Mouse (Mus musculus) liver, embryonic 15.5 days (tissue): Measurements from ENCODE around the gene Opa3. TPM values are rescaled to one million over a fixed set of nuclear protein-coding genes. Genes with fewer than 3 reads are reported as not detected.

ENCODE experiments used
- ATAC-seq: fragments of 200-750 bp; cut with Nextera tagmentation; 2 replicates; pipeline ENCODE4 v1.8.0; 2017; ENCODE audit warnings: moderate number of reproducible peaks, mild to moderate bottlenecking, moderate library complexity; ENCODE audit not compliant: insufficient read depth
- H3K27ac ChIP-seq: fragments of 300-500 bp; sonication (generic); replicated peaks from 2 replicates; pipeline ENCODE4 v1.5.1; 2015; ENCODE audit warnings: mild to moderate bottlenecking, inconsistent platforms
- H3K27me3 ChIP-seq: fragments of 300-500 bp; sonication (generic); 2 replicates; pipeline ENCODE4 v1.6.1; 2015; ENCODE audit warnings: mild to moderate bottlenecking, inconsistent platforms
- H3K36me3 ChIP-seq: fragments of 300-500 bp; sonication (generic); replicated peaks from 2 replicates; pipeline ENCODE4 v1.6.1; 2015; ENCODE audit warnings: moderate library complexity, mild to moderate bottlenecking, inconsistent platforms
- H3K4me1 ChIP-seq: fragments of 300-500 bp; sonication (generic); replicated peaks from 2 replicates; pipeline ENCODE4 v1.6.1; 2015; ENCODE audit warnings: inconsistent platforms
- H3K4me2 ChIP-seq: fragments of 300-500 bp; sonication (generic); 2 replicates; pipeline ENCODE4 v1.6.1; 2015; ENCODE audit warnings: moderate library complexity, mild to moderate bottlenecking, inconsistent platforms
- H3K4me3 ChIP-seq: fragments of 300-500 bp; sonication (generic); replicated peaks from 2 replicates; pipeline ENCODE4 v1.5.1; 2015; ENCODE audit warnings: mild to moderate bottlenecking, inconsistent platforms
- H3K9ac ChIP-seq: fragments of 300-500 bp; sonication (generic); 2 replicates; pipeline ENCODE4 v1.6.1; 2015; ENCODE audit warnings: moderate library complexity, mild to moderate bottlenecking, inconsistent platforms
- H3K9me3 ChIP-seq: fragments of 300-500 bp; sonication (generic); replicated peaks from 2 replicates; pipeline ENCODE4 v1.6.1; 2016; ENCODE audit warnings: inconsistent platforms
- WGBS: fragments of 180-500 bp; shearing (Covaris S2); methylation state at CpG from one replicate; pipeline ENCODE4 v1.1.7; 2015; ENCODE audit warnings: mixed read lengths; ENCODE audit not compliant: insufficient replicate concordance; 5-methylcytosine and 5-hydroxymethylcytosine counted together
- polyA plus RNA-seq: library from polyadenylated mRNA; unstranded; fragments of >200 nt; fragmentation: Nextera tagmentation; extraction: Ambion mirVana; gene quantifications from 2 replicates; pipeline ENCODE4 v1.2.1, GENCODE M21; 2015

Gene Opa3
- polyA plus RNA-seq: 15.3 and 16.0 TPM in 2 replicates

- ATAC-seq: peak; percentile 88
- H3K27ac ChIP-seq: peak within 1 kb of the TSS; percentile 100
- peaks cover 15% of the 10 kb centered on the region for H3K36me3 ChIP-seq
- H3K4me1 ChIP-seq: peaks cover 74% of the 10 kb centered on the region
- H3K4me2 ChIP-seq: peak within 1 kb of the TSS; percentile 89
- no peaks in the 10 kb centered on the region for H3K27me3 ChIP-seq
- H3K9ac ChIP-seq: peak within 1 kb of the TSS; percentile 85
- H3K9me3 ChIP-seq: no peaks in the 10 kb centered on the region
- under 1% methylated on average over 91 of the region's 91 CpGs for WGBS
- H3K4me3 ChIP-seq: peak within 1 kb of the TSS; percentile 72
Measured at GRCm38 (mm10) chr7:19227883-19228792, at the start of gene Opa3. Opa3 (plus strand) TSS chr7:19228334.

GRCm38 (mm10) chr7:19178443-19179092, 49.6 kb upstream of the Opa3 start:
- Histone ChIP-seq H3K36me3 (no peaks in the 10 kb centered on the region), H3K4me3 (peak overlapping the region; percentile 15; the same call in 1 of the 2 replicates), H3K4me1 (peaks cover 53% of the 10 kb centered on the region), H3K4me2 (peak overlapping the region; percentile 49), H3K9ac (no peak overlapping the region), H3K9me3 (0 out of 2 replicates have a peak, but pooled peaks cover 4% of the 10 kb centered on the region), H3K27ac (no peak overlapping the region), H3K27me3 (peaks cover 78% of the 10 kb centered on the region)
- WGBS: 2% methylated on average over 27 of the region's 27 CpGs
- ATAC-seq: no peak

GRCm38 (mm10) chr7:19179173-19179572, 49.0 kb upstream of the Opa3 start:
- Histone ChIP-seq H3K27me3 (peaks cover 72% of the 10 kb centered on the region), H3K9ac (no peak overlapping the region), H3K9me3 (0 out of 2 replicates have a peak, but pooled peaks cover 4% of the 10 kb centered on the region), H3K36me3 (no peaks in the 10 kb centered on the region), H3K4me1 (peaks cover 53% of the 10 kb centered on the region), H3K4me3 (peak overlapping the region; percentile 15), H3K4me2 (peak overlapping the region; percentile 49), H3K27ac (no peak overlapping the region)
- no peak for ATAC-seq
- WGBS: under 1% methylated on average over 32 of the region's 32 CpGs

- no peak overlapping the region for H3K4me3 ChIP-seq
- peaks cover 53% of the 10 kb centered on the region for H3K4me1 ChIP-seq
Measured at GRCm38 (mm10) chr7:19179936-19180335, 48.2 kb upstream of the Opa3 start.

GRCm38 (mm10) chr7:19180862-19181429, 47.2 kb upstream of the Opa3 start:
- Histone ChIP-seq H3K9ac (peak overlapping the region; percentile 49), H3K4me3 (peak overlapping the region; percentile 58), H3K4me2 (peak overlapping the region; percentile 73), H3K9me3 (no peaks in the 10 kb centered on the region), H3K36me3 (no peaks in the 10 kb centered on the region), H3K4me1 (peaks cover 49% of the 10 kb centered on the region), H3K27ac (0 out of 2 replicates have a peak overlapping the region, but pooled peaks have one; percentile 4), H3K27me3 (peaks cover 57% of the 10 kb centered on the region)
- ATAC-seq: peak; percentile 38; the same call in 1 of the 2 replicates
- WGBS: under 1% methylated on average over 27 of the region's 27 CpGs

More at GRCm38 (mm10) chr7:19179936-19180335, 48.2 kb upstream of the Opa3 start:
- Histone ChIP-seq H3K9ac (no peak overlapping the region), H3K36me3 (no peaks in the 10 kb centered on the region), H3K9me3 (0 out of 2 replicates have a peak, but pooled peaks cover 4% of the 10 kb centered on the region), H3K27ac (no peak overlapping the region), H3K4me2 (peak overlapping the region; percentile 49), H3K27me3 (peaks cover 65% of the 10 kb centered on the region)
- WGBS: 34% methylated on average over 6 of the region's 6 CpGs
- ATAC-seq: no peak

- H3K4me1 ChIP-seq: peaks cover 27% of the 10 kb centered on the region
- no peak overlapping the region for H3K9ac ChIP-seq
- H3K9me3 ChIP-seq: no peaks in the 10 kb centered on the region
- H3K36me3 ChIP-seq: no peaks in the 10 kb centered on the region
- H3K27ac ChIP-seq: no peak overlapping the region
- no peak for ATAC-seq
- peaks cover 24% of the 10 kb centered on the region for H3K27me3 ChIP-seq
- no peak overlapping the region for H3K4me2 ChIP-seq
- no peak overlapping the region for H3K4me3 ChIP-seq
- WGBS: 70% methylated on average over 2 of the region's 2 CpGs
Measured at GRCm38 (mm10) chr7:19184250-19184649, 43.9 kb upstream of the Opa3 start.

- H3K9me3 ChIP-seq: no peaks in the 10 kb centered on the region
- no peak overlapping the region for H3K4me2 ChIP-seq
- H3K36me3 ChIP-seq: no peaks in the 10 kb centered on the region
- peaks cover 22% of the 10 kb centered on the region for H3K4me1 ChIP-seq
- WGBS: 67% methylated on average over 6 of the region's 6 CpGs
- H3K27ac ChIP-seq: no peak overlapping the region
- peaks cover 19% of the 10 kb centered on the region for H3K27me3 ChIP-seq
- H3K9ac ChIP-seq: no peak overlapping the region
- no peak overlapping the region for H3K4me3 ChIP-seq
- no peak for ATAC-seq
Measured at GRCm38 (mm10) chr7:19184758-19185157, 43.4 kb upstream of the Opa3 start.

GRCm38 (mm10) chr7:19194676-19195075, 33.5 kb upstream of the Opa3 start:
- Histone ChIP-seq H3K9ac (no peak overlapping the region), H3K4me3 (no peak overlapping the region), H3K4me2 (no peak overlapping the region), H3K4me1 (no peaks in the 10 kb centered on the region; the same call in 1 of the 2 replicates), H3K27me3 (no peaks in the 10 kb centered on the region), H3K36me3 (peaks cover 16% of the 10 kb centered on the region), H3K9me3 (no peaks in the 10 kb centered on the region), H3K27ac (no peak overlapping the region)
- 81% methylated on average over 4 of the region's 4 CpGs for WGBS
- ATAC-seq: no peak

- Histone ChIP-seq H3K4me2 (no peak overlapping the region), H3K9me3 (no peaks in the 10 kb centered on the region), H3K9ac (no peak overlapping the region), H3K27ac (no peak overlapping the region), H3K4me3 (no peak overlapping the region), H3K4me1 (0 out of 2 replicates have a peak, but pooled peaks cover under 1% of the 10 kb centered on the region), H3K27me3 (no peaks in the 10 kb centered on the region), H3K36me3 (peaks cover 16% of the 10 kb centered on the region)
- WGBS: 42% methylated on average over 6 of the region's 6 CpGs
- no peak for ATAC-seq
Measured at GRCm38 (mm10) chr7:19196676-19197075, 31.5 kb upstream of the Opa3 start.

GRCm38 (mm10) chr7:19197985-19198384, 30.1 kb upstream of the Opa3 start:
- no peak overlapping the region for H3K9ac ChIP-seq
- peaks cover 8% of the 10 kb centered on the region for H3K4me1 ChIP-seq
- ATAC-seq: no peak
- peaks cover 16% of the 10 kb centered on the region for H3K36me3 ChIP-seq
- H3K4me2 ChIP-seq: no peak overlapping the region
- H3K27me3 ChIP-seq: no peaks in the 10 kb centered on the region
- H3K27ac ChIP-seq: no peak overlapping the region
- WGBS: 23% methylated on average over 2 of the region's 2 CpGs
- no peaks in the 10 kb centered on the region for H3K9me3 ChIP-seq
- no peak overlapping the region for H3K4me3 ChIP-seq
